Mouse (Mus musculus): ENCODE measurements around the gene Slf2.

The Slf2 gene

DNA sequence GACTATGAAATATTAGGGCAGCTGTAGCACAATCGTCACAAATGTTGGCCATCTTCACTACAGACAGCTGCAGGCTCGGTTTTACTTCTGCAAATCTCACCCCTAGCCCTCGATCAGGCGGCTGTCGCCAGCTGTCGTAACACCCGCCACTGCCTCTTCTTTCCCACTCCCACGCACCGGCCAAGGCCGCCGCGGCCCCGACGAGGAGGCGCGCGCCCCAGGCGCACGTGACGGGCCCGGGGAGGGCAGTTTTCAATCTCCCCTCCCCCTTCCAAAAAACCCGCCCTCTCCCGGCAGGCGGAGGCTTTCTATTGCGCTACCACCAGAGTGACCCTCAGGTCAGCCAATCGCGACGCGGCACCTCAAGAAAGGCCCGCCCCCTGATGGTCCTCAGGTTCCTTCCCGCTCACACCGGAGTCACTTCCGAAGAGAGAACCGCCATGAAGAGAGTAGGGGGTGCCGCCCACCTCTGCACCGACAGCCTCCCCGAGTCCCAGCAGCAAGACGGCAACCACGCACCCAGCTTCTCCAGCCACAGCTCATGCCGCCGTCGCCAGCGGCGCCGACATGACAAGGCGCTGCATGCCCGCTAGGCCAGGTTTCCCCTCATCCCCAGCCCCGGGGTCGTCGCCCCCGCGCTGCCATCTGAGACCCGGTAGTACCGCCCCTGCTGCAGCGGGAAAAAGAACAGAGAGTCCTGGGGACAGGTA is at the start of gene Slf2:
Gene Slf2 (plus strand): TSS at position 408 of the 710 bp plus-strand sequence.
- in situ Hi-C loops (cut with MboI; ENCODE audit: unreplicated experiment in 2 of 2), result no loop called here

DNA sequence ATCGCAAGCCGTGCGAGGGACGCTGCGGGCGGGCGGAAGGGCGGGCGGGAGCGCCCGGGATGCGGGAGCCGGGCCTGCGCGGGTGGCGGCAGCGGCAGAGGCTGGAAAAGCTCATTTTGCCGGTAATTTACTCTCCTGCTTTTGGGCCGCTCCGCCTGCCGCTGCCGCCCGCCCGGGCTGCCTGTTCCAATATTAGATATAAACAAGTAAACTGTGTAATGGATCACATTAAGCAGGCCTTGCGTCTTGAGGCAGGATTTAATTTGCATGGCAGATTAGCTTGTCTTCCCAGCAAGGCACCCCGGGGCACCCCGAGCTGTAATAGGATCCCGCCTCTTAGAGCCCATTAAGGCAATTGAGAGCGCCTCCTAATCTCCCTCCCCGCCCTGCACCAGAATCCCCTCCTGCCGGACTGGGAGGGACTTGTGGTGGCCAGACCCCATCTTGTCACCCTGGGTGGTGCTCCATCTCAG is 48.4 kb upstream of the Slf2 start:
- in situ Hi-C loops (cut with MboI; ENCODE audit: unreplicated experiment in 2 of 2), result loop anchor here (25.0 kb wide), 2 partner anchors 395 to 695 kb away; partner anchors contain the start of genes Pkd2l1 (in 2 of the 2) and Wnt8b (in 1 of the 2)

GRCm38 (mm10) chr19:44884331-44884730 is 46.6 kb upstream of the Slf2 start:
- in situ Hi-C loops (cut with MboI; ENCODE audit: unreplicated experiment in 2 of 2), result loop anchor here (25.0 kb wide), 2 partner anchors 397 to 697 kb away; partner anchors contain the start of genes Pkd2l1 (in 2 of the 2) and Wnt8b (in 1 of the 2)

DNA sequence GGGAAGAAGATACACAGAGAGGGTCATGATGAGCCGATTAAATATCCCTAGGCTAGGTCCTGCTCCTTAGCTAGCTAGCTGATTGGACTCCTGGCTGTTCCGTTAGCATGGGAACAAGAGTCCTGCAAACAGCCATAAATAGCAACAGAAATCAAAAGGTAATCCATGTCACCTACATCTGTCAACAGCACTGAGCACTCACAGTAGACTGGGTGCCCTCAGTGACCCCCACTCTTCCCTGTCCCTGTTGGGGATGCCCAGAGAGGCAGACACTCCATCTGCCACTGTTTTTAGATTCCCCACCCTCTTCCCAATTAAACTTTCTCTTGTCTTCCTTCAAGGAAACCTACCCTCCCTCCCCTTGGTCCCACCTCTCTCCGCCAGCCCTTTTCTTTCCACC is 44.5 kb upstream of the Slf2 start:
- in situ Hi-C loops (cut with MboI; ENCODE audit: unreplicated experiment in 2 of 2), result loop anchor here (25.0 kb wide), 2 partner anchors 399 to 699 kb away; partner anchors contain the start of genes Pkd2l1 (in 2 of the 2) and Wnt8b (in 1 of the 2)

- in situ Hi-C loops (cut with MboI; ENCODE audit: unreplicated experiment in 2 of 2), result loop anchor here (25.0 kb wide), 2 partner anchors 400 to 700 kb away; partner anchors contain the start of genes Pkd2l1 (in 2 of the 2) and Wnt8b (in 1 of the 2)
Observed at GRCm38 (mm10) chr19:44887679-44888235, 43.2 kb upstream of the Slf2 start.

- in situ Hi-C loops (cut with MboI; ENCODE audit: unreplicated experiment in 2 of 2), result loop anchor here (25.0 kb wide), 2 partner anchors 402 to 702 kb away; partner anchors contain the start of genes Pkd2l1 (in 2 of the 2) and Wnt8b (in 1 of the 2)
Observed at GRCm38 (mm10) chr19:44889548-44889947, 41.4 kb upstream of the Slf2 start.

DNA sequence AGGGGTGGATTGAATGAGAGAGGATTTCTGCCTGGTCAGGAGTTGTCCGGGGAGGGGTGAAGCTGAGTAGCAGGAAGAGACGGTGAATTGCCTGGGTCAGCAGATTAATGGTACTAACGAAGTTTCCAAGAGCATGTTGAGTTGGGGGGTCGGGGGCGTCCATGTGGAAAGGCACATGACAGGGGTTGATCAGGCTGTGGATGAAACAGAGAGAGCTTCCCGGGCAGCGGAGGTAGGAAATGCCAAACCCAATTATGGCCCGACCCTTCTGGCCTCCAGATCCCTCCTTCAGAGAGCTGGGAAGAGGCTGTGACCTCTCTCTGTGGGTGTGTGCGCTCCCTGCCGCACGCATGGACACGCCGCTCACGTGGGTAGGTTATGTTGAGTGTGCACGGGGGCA is 39.5 kb upstream of the Slf2 start:
- in situ Hi-C loops (cut with MboI; ENCODE audit: unreplicated experiment in 2 of 2), result loop anchor here (5.0 to 25.0 kb wide), 5 partner anchors 309 to 704 kb away; partner anchors contain the start of genes Pkd2l1 (in 2 of the 2) and Wnt8b (in 1 of the 2)

GRCm38 (mm10) chr19:44893231-44893871 is 37.6 kb upstream of the Slf2 start:
- in situ Hi-C loops (cut with MboI; ENCODE audit: unreplicated experiment in 2 of 2), result loop anchor here (5.0 to 25.0 kb wide), 5 partner anchors 311 to 706 kb away; partner anchors contain the start of genes Pkd2l1 (in 2 of the 2) and Wnt8b (in 1 of the 2)

DNA sequence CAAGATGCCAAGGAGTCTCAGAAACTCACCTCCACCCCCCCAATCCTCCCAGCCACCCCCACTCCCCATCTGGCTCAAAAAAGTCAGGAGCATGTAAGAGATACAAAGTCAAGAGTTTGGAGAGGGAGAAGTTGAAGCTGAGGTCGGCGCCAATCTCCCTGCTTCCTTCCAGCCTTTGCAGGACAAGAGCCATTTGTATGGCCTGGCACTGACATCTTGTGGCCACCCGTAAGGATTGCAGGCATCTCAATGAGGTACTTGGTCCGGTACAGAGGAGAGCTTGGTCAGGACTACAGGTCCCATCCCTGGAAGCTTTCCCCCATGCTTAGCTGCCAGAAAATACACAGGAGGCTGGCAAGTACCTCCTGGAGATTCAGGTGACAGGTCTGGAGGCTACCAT is 35.7 kb upstream of the Slf2 start:
- in situ Hi-C loops (cut with MboI; ENCODE audit: unreplicated experiment in 2 of 2), result loop anchor here (25.0 kb wide), 2 partner anchors 408 to 708 kb away; partner anchors contain the start of genes Pkd2l1 (in 2 of the 2) and Wnt8b (in 1 of the 2)

DNA sequence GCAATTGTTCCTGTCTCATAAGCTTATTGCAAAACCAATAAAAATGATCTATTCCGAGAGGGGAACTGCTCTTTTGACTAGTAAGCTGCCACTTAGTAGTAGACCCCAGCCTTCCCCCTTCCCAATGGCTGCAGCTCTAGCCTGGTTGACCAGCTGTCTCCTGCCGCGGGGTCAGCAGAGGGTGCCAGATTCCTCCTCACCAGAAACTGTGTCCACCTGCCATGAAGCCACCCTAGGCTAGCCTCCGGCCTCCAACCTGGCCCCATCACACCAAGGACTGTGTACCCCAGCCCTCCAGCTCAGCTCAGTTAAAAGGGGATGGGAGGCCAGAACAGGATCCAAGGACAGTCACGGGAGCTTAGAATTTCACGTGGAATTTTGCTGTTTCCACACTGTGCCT is 34.5 kb upstream of the Slf2 start:
- in situ Hi-C loops (cut with MboI; ENCODE audit: unreplicated experiment in 2 of 2), result loop anchor here (25.0 kb wide), 2 partner anchors 409 to 709 kb away; partner anchors contain the start of genes Pkd2l1 (in 2 of the 2) and Wnt8b (in 1 of the 2)

DNA sequence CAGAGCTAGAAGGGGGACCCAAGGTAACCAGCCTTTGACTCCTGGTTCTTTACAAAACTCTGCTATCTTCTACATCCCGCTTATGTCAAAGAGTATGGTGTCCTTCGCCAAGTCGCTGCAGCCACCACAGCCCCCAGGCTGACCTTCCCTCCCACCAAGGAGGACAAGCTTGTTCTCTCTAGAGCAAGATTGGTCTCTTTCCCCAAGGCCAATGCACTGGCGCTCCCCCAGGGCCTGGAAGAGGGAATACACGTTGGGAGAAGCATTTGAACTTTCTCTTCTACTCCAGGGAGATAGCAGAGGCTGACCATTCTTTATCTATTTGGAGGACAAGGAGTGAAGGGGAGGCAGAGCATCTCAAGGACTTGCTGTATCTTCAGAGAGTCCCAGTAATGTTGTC is 33.4 kb upstream of the Slf2 start:
- in situ Hi-C loops (cut with MboI; ENCODE audit: unreplicated experiment in 2 of 2), result loop anchor here (25.0 kb wide), 2 partner anchors 410 to 710 kb away; partner anchors contain the start of genes Pkd2l1 (in 2 of the 2) and Wnt8b (in 1 of the 2)

DNA sequence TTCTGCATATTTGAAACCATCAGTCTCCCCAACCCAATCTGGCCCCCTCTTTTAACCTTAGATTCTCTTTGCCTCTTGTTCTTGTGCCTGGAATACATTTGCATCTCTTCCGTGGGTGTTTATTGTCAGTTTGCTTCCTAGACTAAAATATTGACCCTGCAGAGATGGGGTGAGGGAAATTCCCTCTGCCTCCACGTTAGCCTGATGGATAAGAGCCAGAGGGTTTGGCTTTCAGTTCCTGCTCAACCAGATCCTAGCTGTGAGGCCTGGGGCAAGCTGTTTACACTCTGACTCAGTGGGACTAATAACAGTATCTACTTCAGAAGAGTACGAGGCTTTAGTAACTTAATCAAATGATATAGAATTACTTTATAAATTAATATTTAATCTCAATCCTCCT is 32.3 kb upstream of the Slf2 start:
- in situ Hi-C loops (cut with MboI; ENCODE audit: unreplicated experiment in 2 of 2), result loop anchor here (25.0 kb wide), 2 partner anchors 411 to 711 kb away; partner anchors contain the start of genes Pkd2l1 (in 2 of the 2) and Wnt8b (in 1 of the 2)

- in situ Hi-C loops (cut with MboI; ENCODE audit: unreplicated experiment in 2 of 2), result loop anchor here (25.0 kb wide), 2 partner anchors 412 to 712 kb away; partner anchors contain the start of genes Pkd2l1 (in 2 of the 2) and Wnt8b (in 1 of the 2)
Observed at GRCm38 (mm10) chr19:44899104-44899793, 31.7 kb upstream of the Slf2 start.

DNA sequence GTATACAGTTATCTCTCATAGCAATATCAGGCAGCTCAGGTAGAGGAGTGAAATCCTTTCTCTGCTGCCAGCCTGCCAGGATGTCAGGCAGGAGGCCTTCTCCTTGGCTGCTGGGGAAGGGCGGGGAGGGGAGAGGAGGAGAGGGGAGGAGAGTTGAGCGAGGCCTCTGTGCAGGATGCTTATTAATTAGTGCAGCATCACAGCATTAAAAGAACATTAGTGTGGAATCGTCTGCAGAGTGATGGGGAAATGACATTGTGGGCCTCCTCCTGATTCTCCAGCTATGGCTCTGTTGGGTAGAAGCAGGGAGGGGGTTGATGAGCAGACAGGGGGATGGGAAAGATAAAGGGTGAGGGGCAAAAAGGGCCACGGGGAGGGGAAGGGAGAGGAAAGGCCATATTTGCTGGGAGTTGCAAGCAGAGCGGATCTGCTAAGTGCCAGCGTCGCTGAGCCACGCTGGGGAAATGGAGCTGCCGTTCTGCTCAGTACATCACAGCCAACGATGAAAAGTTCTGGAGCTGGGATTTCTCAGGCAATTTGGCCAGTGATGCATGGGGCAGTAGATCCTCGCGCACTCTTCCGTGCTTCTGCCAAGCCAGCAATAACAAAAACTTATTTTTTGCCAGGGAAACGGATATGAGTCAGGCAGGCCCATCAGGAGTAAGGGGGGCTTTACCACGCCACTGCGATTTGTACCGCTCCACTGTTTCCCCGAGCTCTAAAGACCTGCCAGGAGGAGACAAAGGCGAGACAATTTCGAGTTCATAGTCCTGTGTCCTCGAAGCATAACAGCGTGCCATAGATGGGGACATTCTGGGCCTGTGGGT is 30.8 kb upstream of the Slf2 start:
- in situ Hi-C loops (cut with MboI; ENCODE audit: unreplicated experiment in 2 of 2), result loop anchor here (25.0 kb wide), 2 partner anchors 413 to 713 kb away; partner anchors contain the start of genes Pkd2l1 (in 2 of the 2) and Wnt8b (in 1 of the 2)

DNA sequence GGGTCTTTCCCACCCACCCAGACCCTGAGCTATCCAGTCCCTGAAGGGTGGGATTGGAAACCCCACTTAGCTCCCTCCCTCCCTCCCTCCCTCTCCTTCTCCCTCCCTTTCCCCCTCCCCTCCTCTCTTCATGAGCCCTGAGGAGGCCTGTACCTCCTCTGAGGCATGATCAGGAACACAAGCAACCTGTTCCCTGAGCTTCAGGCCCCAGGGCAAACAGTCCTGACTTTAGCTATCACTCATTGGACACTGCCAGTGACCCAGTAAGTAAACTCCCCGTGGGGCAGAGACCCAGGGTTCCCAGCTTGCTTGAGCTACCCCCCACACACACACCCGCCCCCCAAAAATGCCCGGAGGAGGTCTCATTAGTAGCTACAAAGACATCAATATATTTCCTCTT is 29.9 kb upstream of the Slf2 start:
- in situ Hi-C loops (cut with MboI; ENCODE audit: unreplicated experiment in 2 of 2), result no loop called here

GRCm38 (mm10) chr19:44902324-44902723 is 28.6 kb upstream of the Slf2 start:
- in situ Hi-C loops (cut with MboI; ENCODE audit: unreplicated experiment in 2 of 2), result no loop called here

DNA sequence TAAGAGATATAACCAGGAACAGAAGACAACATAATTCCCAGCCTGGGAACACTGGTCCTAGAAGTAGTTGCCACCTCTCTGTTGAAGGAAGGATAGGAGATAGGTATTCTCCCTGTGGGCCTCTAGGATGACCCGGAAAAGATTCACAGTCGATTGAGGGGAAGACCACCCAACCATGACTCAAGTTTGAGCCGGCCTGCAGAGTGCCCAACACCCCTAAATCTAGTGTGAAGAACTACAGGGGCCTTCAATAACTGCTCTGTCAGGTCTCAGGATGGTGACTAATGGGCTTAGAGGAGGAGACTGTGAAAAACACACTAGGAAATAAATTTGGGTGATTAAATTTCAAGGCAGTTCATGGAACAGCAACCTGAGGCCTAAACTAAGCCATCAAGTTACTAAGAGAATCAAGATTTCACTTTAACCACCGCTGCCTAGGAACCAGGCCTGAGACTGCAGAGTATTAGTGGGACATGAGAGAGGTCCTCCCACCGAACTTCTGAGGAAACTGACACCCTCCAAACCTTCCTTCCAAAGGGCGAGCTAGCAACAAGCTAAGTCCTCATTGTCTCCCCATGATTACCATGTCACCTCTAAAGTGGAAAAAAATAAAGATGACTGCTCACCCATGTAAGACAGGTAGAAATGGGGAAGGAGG is 27.5 kb upstream of the Slf2 start:
- in situ Hi-C loops (cut with MboI; ENCODE audit: unreplicated experiment in 2 of 2), result no loop called here

DNA sequence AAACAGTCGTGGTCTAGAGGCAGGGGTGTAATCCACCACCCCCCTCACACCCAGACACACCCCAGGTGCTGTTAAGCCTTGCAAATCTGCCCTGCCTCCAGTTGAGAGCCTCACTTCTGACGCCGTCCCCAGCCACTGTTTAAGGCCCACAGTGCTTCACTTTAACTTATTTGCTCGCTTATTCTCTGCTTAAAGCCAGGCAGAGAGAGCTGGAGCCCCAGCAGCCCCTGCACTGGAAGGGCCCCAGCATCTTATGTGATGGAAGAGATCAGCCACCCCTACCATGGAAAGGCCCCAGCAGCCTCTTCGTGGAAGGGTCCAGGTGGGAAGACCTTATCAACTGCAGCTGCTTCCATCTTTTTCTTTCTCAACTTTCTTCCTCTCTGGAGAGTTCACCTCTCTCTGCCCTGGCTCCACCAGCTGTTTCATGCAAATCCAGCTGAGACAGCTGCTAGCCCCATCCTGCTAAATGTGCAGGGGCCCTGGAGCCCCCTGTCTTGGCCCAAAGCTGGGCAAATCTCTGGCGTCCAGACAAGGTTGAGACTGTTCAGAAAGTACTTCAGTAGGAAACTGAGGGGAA is 26.7 kb upstream of the Slf2 start:
- in situ Hi-C loops (cut with MboI; ENCODE audit: unreplicated experiment in 2 of 2), result no loop called here

All from v-Abl transformed pro-B cells (cell line).